13 mouse cellular contexts compared by ENCODE assay signal in genomic region chr10:44256624-44257023, GRCm38 (mm10). TPM values are rescaled to one million over a fixed set of nuclear protein-coding genes. Genes with fewer than 3 reads are reported as not detected.
DNase-seq lines count a peak whose midpoint lies in the region; ATAC-seq and TF ChIP-seq lines count a peak whose summit lies in the region.
"Had no signal": no experiment of that assay in that cellular context is flagged by ENCODE, and none has a peak within 500 bp of the region (broad histone marks: within the 10 kb centered on the region; RNA-seq: fewer than 3 reads in every experiment).

No protein-coding gene starts in this region.

- no peaks in the 10 kb centered on the region for H3K36me3 ChIP-seq in intestine, postnatal 0 days (ENCODE audit: control insufficient read depth, insufficient read depth)
- H3K36me3 ChIP-seq in intestine, embryonic 15.5 days, result no peaks in the 10 kb centered on the region
- H3K36me3 ChIP-seq in splenic B cell, adult 2 months (ENCODE audit: control insufficient read depth, insufficient read depth, low read length, poor library complexity, severe bottlenecking), result no peaks in the 10 kb centered on the region
- H3K36me3 ChIP-seq: forebrain, embryonic 15.5 days; limb, embryonic 13.5 days; midbrain, embryonic 10.5 days had no signal

- peak; percentile 22 for DNase-seq in adrenal gland, postnatal 14 days
- no peak for DNase-seq in adrenal gland, adult 8-10 months
- peak; percentile 22 for DNase-seq in right cerebral cortex, postnatal 4 days
- no peak for DNase-seq in right cerebral cortex, postnatal 36 days (ENCODE audit: low spot score in 2 of 2)
- DNase-seq in splenic B cell, adult 2 months (ENCODE audit: low read depth, low spot score), result peak; percentile 42
- no peak for DNase-seq in layer of hippocampus, adult 8-10 months (ENCODE audit: low spot score in 2 of 2)
- DNase-seq: adrenal gland, postnatal 10 days; kidney, postnatal 25 days had no signal

- ATAC-seq in intestine, postnatal 0 days, result no peak
- ATAC-seq in intestine, embryonic 15.5 days, result no peak
- ATAC-seq: forebrain, embryonic 15.5 days had no signal

- no peak overlapping the region for H3K9ac ChIP-seq in intestine, postnatal 0 days (ENCODE audit: low read depth, low read length)
- no peak overlapping the region for H3K9ac ChIP-seq in intestine, embryonic 15.5 days
- H3K9ac ChIP-seq: forebrain, embryonic 15.5 days; limb, embryonic 13.5 days had no signal

- TF ChIP-seq CTCF in intestine, postnatal 0 days (IDR thresholded peaks at IDR 0.05; ENCODE audit: low read depth), result peak; percentile 50

- no peak overlapping the region for H3K27ac ChIP-seq in intestine, postnatal 0 days (ENCODE audit: low read depth, low read length)
- H3K27ac ChIP-seq in intestine, embryonic 15.5 days, result no peak overlapping the region
- H3K27ac ChIP-seq: forebrain, embryonic 15.5 days; limb, embryonic 13.5 days; midbrain, embryonic 10.5 days had no signal

- H3K4me2 ChIP-seq in intestine, postnatal 0 days (replicated peaks; ENCODE audit: low read depth), result no peak overlapping the region
- no peak overlapping the region for H3K4me2 ChIP-seq in intestine, embryonic 15.5 days (replicated peaks)
- H3K4me2 ChIP-seq: forebrain, embryonic 15.5 days; limb, embryonic 13.5 days had no signal

- H3K4me3 ChIP-seq in intestine, postnatal 0 days (ENCODE audit: low read depth, low read length), result no peak overlapping the region
- H3K4me3 ChIP-seq in intestine, embryonic 15.5 days (replicated peaks), result no peak overlapping the region
- H3K4me3 ChIP-seq: forebrain, embryonic 15.5 days; limb, embryonic 13.5 days; midbrain, embryonic 10.5 days had no signal

- H3K27me3 ChIP-seq in intestine, postnatal 0 days (replicated peaks; ENCODE audit: control insufficient read depth, insufficient read depth, low read length), result no peaks in the 10 kb centered on the region
- H3K27me3 ChIP-seq in intestine, embryonic 15.5 days (replicated peaks), result no peaks in the 10 kb centered on the region
- no peaks in the 10 kb centered on the region for H3K27me3 ChIP-seq in splenic B cell, adult 2 months (ENCODE audit: control insufficient read depth, insufficient read depth, low read length, poor library complexity, severe bottlenecking)
- H3K27me3 ChIP-seq: forebrain, embryonic 15.5 days; limb, embryonic 13.5 days had no signal

- no peaks in the 10 kb centered on the region for H3K4me1 ChIP-seq in intestine, postnatal 0 days (replicated peaks; ENCODE audit: control insufficient read depth, insufficient read depth, low read length)
- no peaks in the 10 kb centered on the region for H3K4me1 ChIP-seq in intestine, embryonic 15.5 days (replicated peaks)
- H3K4me1 ChIP-seq: forebrain, embryonic 15.5 days; limb, embryonic 13.5 days; midbrain, embryonic 10.5 days had no signal

- no peaks in the 10 kb centered on the region for H3K9me3 ChIP-seq in intestine, postnatal 0 days (ENCODE audit: control insufficient read depth)
- no peaks in the 10 kb centered on the region for H3K9me3 ChIP-seq in intestine, embryonic 15.5 days
- H3K9me3 ChIP-seq: forebrain, embryonic 15.5 days; limb, embryonic 13.5 days; midbrain, embryonic 10.5 days had no signal

- 60% methylated on average over 7 of the region's 7 CpGs for WGBS in intestine, postnatal 0 days
- WGBS in intestine, embryonic 15.5 days, result 45% methylated on average over 7 of the region's 7 CpGs

RNA-seq across cellular contexts. Expression of gene Atg5, which starts 11.5 kb away (rescaled TPM):
- 26.1 and 26.8 TPM in 2 replicates for total RNA-seq in adrenal gland, postnatal 14 days (2021)
- total RNA-seq in adrenal gland, adult 8-10 months (2022), result 10 to 100 TPM; 30.6 to 49.7 (median 36.4) TPM
- 53.5 and 57.2 TPM in 2 replicates for polyA plus RNA-seq in intestine, postnatal 0 days (2015; fragmentation: Nextera tagmentation; extraction: Ambion mirVana)
- 51.3 and 53.7 TPM in 2 replicates for polyA plus RNA-seq in intestine, embryonic 15.5 days (2015; fragmentation: Nextera tagmentation; extraction: Ambion mirVana)
- total RNA-seq in layer of hippocampus, adult 8-10 months (2022), result 10 to 100 TPM; 18.1 to 20.9 (median 19.2) TPM

Comparison
In these comparisons a context has a peak if more than half of its experiments do, and no peak if none do; other contexts are left out.
1. DNase-seq: peak in adrenal gland, postnatal 14 days (single experiment), right cerebral cortex, postnatal 4 days (single experiment) and splenic B cell, adult 2 months (single experiment); none in adrenal gland, adult 8-10 months (single experiment), right cerebral cortex, postnatal 36 days (0 of 2) and layer of hippocampus, adult 8-10 months (0 of 2).